Mouse (Mus musculus): ENCODE data around the gene Slc1a4.

GRCm38 (mm10) chr11:20262628-20263380, 69.7 kb downstream of the Slc1a4 start:
- no peak for TF ChIP-seq CTCF (IDR thresholded peaks at IDR 0.05; ENCODE audit: extremely low read depth, insufficient read depth, insufficient read length, insufficient replicate concordance)
- no peak for TF ChIP-seq POLR2A (IDR thresholded peaks at IDR 0.05; ENCODE audit: low read depth, low read length)

Data from spleen, adult 2 months (tissue).